Mouse (Mus musculus) induced T-regulatory cell, adult 2 months (primary cell): ENCODE data around the gene Jakmip3.

ENCODE experiments used
- DNase-seq: peaks from one replicate; pipeline ENCODE4 v3.0.0-alpha.2; 2012; ENCODE audit warnings: low read depth

The Jakmip3 gene

DNA sequence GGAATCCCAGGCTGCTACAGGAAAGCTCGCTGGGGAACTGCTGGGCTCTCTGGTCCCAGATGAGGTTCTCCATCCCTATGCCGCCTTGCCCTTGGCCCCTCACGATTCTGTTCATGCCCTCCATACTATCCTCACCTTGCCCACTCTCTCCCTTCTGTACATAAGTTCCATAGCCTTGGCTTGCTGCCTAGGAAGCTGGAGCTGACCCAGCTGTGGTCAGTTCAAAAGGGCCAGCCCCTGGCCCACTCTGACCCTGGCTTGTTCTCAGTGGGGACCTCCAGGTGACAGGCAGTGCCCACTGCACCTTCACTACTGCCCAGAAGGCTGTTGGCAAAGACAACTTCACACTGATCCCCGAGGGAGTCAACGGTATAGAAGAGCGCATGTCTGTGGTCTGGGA is 155.9 kb downstream of the Jakmip3 start:
- no peak for DNase-seq

DNA sequence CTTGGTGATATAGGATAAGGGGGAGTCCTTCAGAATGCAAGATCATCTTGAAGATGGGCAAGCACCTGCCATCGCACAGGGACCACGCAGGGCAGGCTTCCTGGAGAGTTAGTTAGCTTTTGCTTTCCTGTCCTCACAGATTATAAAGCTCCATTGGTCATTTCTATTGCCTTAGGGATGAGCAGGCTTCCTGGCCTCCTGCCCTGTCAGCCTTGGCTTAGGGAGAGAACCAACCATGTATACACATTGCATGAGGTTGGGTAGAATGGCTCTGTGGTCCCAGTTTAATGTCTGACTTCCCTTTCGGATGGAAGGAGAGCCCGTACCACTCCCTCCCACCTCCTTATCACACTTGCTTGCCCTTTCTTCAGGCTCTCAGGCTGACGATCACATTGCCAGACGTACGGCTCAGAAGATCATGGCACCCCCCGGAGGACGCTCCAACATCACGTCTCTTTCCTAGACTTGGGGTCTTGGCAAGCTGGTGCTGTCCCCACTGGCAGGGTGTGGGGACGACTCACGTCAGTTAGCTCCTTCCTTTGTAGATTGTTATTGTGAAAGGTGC is 160.1 kb downstream of the Jakmip3 start:
- DNase-seq = no peak

DNA sequence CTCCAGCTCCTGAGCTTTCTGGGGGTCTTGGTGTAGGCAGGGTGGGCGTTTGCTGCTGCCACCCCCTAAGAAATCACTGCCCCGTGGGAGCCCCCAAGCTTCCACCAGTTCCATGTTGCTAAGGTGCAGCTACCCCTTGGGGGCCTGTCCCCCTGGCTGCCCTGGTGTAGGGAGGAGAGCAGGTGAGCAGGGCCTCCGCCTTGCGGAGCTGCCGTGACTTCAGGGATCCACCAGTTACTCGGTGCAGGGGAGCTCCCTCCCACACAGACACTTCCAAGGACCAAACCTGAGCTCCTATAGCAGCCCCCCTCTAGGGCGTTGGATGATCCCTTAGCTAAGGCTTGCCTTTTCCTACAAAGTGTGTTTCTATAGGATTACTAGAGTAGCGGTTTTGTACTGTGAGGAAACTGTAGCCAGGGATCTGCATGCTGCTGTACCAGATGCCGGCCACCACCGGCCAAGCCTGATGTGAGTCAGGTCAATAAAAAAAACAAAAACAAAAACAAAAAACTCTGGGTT is 160.8 kb downstream of the Jakmip3 start:
- DNase-seq = no peak

- no peak for DNase-seq
Measured at GRCm38 (mm10) chr7:139101826-139102225, 161.3 kb downstream of the Jakmip3 start.

GRCm38 (mm10) chr7:139103960-139104381 is 163.4 kb downstream of the Jakmip3 start:
- DNase-seq = no peak

DNA sequence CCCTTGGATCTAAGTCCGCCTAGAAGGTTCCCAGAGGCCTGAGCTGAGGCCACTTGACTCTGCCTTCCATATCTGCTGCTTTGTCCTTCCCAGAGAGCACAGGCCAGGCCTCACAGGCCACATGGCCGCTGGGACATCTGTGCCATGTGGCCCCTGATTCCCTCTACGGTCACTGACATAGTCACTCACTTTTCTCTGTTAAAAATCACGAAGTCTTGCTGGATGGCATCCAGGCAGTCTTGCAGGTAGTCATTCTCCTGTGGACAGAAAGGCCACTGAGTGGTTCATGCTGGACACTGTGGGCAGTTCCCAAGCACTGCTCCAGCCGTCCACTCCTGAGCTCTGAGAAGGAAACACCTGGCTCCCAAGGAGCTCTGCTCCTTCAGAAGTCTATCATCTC is 164.5 kb downstream of the Jakmip3 start:
- DNase-seq = no peak

DNA sequence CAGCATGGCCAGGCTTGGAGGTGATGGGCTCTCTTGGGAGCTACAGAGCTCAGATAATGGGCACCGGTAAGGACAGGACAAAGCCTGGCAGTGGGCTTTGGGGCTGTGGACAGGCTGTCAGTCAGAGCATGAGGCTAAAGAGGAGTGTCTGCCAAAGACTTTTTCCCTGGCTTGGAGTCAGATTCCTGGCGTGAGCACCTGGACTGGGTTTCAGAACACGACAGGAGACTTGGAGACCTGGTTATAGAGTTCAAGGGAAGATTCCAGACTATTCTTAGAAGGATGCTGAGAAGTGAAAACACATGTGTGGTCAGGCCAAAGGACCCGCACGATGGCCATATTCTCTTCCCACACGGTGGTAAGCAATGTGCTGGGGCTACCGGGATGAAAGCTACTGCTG is 165.2 kb downstream of the Jakmip3 start:
- DNase-seq = no peak

- no peak for DNase-seq
Measured at GRCm38 (mm10) chr7:139107908-139108650, 167.5 kb downstream of the Jakmip3 start.

- DNase-seq = peak; percentile 76
Measured at GRCm38 (mm10) chr7:139119152-139119774, 178.7 kb downstream of the Jakmip3 start.

DNA sequence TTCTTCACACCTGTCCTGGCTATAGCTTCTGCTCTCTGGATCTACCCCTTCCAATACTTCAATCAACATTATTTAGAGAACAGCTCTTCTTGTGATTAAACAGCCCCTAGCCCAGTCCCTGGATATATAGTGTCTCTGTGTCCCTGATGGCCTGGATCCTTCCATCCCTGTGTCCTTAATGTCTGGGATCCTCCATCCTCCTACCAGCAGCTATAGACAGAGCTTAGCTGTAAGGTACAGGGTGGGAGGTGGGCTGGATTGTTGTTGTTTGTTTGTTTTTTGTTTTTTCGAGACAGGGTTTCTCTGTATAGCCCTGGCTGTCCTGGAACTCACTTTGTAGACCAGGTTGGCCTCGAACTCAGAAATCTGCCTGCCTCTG is 179.2 kb downstream of the Jakmip3 start:
- DNase-seq = no peak

DNA sequence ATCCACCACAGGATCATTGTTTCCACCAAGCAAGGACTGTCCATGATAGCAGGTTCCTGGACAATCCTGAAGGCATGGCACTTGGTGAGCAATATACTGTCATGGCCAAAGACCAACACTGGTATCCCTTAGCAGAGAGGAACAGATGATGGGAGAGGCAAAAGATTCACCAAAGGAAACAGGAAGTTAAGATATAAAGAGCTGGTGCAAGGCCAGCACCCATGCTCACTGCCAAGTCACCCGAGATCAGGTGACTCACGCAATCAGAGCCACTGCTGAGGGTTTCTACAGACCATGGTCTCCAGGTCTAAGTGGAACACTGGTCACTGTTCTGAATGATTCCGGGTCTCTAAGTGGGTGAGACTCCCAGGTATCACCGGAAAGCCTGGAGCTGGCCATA is 185.4 kb downstream of the Jakmip3 start:
- DNase-seq = no peak

DNA sequence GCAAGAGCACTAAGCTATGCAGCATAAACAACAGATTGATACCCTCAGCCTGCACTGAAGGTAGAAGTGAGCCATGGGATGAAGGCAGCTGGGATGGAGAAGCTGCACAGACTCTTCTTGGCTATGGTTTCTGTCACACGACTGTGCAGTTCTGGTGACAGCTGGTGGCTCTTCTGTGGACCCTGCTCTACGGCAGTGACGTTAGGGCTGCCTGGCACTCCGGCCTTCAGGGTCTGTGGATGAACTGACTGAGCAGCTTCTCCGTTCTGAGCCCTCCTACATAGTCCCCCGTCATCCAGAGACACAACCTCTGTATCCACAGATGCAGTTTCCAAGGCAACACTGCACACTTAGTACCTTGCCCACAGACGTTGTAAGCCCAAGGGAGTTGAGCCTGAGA is 186.0 kb downstream of the Jakmip3 start:
- no peak for DNase-seq

- DNase-seq = peak; percentile 59
Measured at GRCm38 (mm10) chr7:139128994-139129393, 188.5 kb downstream of the Jakmip3 start.

DNA sequence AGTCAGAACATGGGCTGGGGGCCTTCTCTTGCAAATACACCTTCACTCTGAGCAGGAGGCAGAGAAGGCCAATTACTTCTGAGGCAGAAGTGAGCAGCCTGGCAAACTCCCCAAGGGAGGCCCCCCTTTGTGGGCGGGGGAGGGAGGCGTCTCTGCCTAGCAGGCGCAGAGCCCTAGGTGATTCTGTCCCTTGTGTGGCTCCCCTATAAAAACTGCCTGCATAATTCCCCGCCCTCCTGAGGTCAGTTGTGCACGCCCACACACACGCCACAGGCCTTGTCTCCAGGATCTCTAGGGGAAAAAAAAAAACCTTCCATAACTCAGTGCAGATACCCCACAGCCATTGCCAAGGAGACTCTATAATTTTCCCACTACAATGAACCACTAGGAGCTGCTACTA is 189.8 kb downstream of the Jakmip3 start:
- DNase-seq = peak; percentile 55

DNA sequence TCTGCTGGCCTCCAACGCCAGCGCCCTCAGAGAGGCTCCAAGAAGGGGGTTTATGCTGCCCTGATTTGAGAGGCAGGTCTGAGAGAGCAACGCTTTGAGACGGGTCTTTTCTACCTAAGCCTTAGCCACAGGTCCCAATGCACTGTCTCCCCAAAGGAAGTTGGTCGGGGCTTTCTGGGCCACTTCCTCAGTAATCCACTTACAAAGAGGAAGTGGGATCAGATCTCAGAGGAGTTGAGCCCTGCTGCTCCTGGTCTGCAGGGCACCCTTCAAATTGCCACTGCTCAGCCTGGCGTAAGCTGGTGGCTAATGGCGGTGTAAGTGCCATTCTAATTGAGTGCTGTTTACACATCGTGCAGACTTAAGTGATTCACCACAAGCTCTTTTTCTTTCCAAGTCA is 191.0 kb downstream of the Jakmip3 start:
- DNase-seq = peak; percentile 22

DNA sequence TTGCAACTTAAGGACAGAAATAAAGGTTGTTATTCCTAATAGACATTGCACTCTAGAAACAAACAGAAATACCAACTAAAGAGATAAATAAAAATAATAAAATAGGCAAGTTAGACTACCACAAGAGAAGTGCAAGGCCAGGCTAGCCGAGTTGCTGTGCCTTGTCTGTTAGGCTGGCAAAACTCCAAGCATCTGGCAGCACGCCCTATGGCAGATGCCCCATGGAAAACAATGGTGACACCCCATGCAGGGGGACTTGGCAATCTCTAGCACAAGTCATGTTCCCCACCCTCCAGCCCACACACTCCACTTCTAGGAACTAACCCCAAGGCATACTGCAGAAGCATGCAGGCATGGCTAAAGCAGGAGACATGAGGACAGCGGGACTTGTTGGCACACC is 192.9 kb downstream of the Jakmip3 start:
- DNase-seq = no peak
